Mouse (Mus musculus): Measurements from ENCODE around the gene Mycn. TPM values are rescaled to one million over a fixed set of nuclear protein-coding genes. Genes with fewer than 3 reads are reported as not detected.
A peak's percentile ranks its signal among the peaks of the same experiment; 100 is the strongest.

Mycn gene
- total RNA-seq, 4 experiments from 2014 or later, result 5.4 to 7.9 (median 7.0) TPM

DNA sequence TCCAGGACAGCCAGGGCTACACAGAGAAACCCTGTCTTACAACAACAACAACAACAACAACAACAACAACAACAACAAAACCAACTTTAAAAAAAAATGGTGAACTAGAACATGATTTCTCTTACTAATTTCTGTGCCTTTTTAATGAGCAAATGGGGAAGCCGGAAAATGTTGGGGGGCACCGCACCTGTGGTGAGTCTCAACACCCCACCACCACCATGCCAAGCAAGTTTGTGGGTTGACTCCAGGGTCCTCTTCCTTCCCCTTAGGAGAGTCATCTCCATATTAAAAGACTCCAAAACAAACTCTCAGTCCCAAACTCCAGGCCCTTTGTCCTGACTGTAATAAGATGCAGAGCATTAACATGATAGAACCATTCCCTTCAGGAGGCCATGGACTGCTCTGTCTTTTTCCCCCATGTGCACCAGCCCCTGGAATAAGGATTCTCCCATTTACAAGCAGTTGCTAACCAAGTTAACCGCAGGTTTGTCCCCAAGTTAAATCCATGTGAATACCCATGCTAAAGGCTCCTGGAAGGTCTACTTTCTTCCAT, 14.7 kb downstream of the Mycn start:
- no peak for DNase-seq (ENCODE audit: low spot score in 2 of 2)

DNA sequence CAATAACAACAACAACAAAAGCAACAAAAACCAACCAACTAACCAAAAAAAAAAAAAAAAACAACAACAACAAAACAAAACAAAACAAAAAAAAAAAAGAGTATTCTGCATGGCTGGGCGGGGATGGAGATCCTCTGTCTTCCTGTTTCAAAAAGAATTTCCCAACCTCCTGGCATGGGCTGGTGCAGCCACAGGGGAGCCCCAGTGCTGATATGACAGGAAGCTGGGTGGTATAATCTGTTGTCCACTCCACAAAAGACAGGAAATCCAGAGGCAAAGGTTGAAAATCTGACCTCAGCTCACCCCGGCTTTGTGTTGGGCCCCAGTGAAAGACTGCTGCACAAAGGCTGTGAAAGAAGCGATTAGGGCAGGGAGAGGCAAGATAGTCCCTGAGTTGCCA, 17.3 kb downstream of the Mycn start:
- no peak for DNase-seq (ENCODE audit: low spot score in 2 of 2)

DNA sequence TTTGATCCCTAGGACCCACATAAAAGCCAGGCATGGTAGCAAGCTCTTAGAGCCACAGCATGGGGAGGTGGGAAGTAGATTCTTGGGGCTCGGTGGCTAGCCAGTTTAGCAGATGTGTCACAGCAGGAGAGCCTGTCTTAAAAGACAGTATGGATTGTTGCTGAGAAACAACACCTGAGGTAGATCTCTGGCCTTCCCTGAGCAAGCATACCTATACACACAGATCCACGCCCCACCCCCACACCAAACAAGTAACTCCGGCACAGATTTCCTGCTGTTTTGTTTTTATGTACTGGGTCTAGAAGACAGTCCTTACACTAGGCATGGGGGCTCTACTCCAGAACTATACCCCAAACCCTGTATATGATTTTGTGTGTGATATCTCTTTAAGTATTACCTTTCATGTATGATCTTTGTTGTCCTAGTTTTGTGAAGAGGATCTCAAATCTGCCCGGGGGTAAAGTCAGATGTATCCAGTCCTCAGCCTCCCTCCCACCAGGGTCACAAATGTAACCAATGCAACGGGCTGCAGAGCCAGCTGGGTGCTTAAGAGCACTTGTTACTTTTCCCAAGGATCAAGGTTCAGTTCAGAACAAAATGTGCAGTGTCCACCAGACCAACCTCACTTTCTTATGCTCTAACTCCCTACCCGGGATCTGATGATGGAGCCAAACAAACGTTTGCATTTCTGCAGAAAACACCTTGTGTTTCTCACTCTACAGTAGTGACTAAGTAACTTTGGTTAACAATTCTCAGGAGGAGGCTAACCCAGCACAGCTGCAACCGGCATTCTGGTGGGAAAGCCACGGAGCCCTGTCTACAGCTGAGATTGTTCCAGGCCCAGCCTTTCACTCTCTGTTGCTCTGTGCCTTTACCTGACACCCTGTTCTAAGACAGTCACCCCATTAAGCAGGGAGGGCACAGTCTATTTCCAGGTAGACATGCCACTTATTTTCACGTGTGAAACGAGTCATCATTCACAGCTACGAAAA, 21.3 kb downstream of the Mycn start:
- no peak for DNase-seq (ENCODE audit: low spot score in 2 of 2)

DNA sequence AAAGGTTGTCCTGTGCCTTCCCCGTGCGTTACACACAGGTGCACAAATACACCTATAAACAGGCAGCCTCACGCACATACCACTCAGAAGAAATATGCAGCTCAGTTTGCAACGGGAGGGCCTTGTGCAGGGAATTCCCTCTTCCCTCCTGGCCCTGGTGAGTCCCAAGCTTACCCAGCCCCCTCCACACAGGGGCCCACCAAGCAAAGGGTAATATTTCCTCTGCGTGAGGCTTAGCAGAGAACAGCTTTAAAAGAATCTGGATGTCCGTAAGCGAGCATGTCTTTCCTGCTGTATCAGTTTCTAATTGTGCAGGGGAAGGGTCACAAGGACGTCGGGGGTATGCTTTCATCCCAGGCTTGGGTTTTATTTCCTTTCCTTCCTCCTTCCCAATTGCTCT, 25.4 kb downstream of the Mycn start:
- no peak for DNase-seq (ENCODE audit: low spot score in 2 of 2)

GRCm38 (mm10) chr12:12910356-12910979, 31.2 kb downstream of the Mycn start:
- no peak for DNase-seq (ENCODE audit: low spot score in 2 of 2)

DNA sequence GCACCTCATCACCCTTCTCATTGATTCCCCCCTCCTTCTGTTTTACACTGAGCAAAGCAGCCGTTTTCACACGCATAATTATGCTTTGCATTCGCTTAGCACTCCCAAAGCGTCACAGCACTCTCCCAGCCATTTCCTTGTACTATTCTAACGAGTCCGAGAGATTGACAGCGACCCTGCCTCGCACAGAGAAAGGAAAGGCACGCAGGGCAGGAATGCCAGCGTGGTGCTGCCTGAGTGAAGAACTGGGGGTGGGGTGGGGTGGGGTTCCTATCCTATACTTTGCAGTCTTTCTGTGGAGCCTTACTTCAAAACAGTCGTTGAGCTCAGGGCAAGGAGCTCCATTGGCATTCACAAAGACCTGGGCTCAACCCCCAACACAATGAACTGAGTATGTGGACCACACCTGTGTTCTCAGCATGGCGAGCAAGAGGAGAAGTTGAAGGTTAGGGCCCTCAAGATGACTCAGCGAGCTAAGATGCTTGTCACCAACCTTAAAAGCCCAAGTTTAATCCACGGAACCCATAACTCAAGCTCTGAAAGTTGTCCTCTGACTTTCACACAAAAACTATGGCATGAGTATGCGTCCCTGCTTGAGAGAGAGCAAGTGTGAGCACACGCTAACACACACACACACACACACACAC, 32.0 kb downstream of the Mycn start:
- no peak for DNase-seq (ENCODE audit: low spot score in 2 of 2)

- no peak for DNase-seq (ENCODE audit: low spot score in 2 of 2)
Observed at GRCm38 (mm10) chr12:12906771-12907170, 34.9 kb downstream of the Mycn start.

- no peak for DNase-seq (ENCODE audit: low spot score in 2 of 2)
Observed at GRCm38 (mm10) chr12:12906321-12906720, 35.4 kb downstream of the Mycn start.

GRCm38 (mm10) chr12:12905117-12905516, 36.6 kb downstream of the Mycn start:
- DNase-seq (ENCODE audit: low spot score in 2 of 2), result no peak

GRCm38 (mm10) chr12:12904512-12904953, 37.2 kb downstream of the Mycn start:
- peak; percentile 57 to 92 for DNase-seq (ENCODE audit: low spot score in 2 of 2)

GRCm38 (mm10) chr12:12904086-12904485, 37.6 kb downstream of the Mycn start:
- DNase-seq (ENCODE audit: low spot score in 2 of 2), result peak in 1 of 2 experiments; percentile 8

DNA sequence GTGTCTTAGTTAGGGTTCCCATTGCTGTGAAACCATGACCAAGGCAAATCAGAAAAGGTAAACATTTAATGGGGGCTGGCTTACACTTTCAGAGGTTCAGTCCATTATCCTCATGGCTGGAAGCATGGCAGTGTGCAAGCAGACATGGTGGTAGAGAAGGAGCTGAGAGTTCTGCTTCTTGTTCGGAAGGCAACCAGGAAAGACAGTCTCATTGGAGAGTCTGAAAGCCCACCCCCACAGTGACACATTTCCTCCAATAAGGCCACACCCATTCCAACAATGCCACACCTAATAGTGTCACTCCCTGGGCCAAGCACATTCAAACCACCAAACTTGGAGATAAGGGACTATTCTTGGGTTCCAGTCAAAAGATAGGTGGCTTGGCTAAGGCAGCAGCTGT, 39.3 kb downstream of the Mycn start:
- DNase-seq (ENCODE audit: low spot score in 2 of 2), result no peak

DNA sequence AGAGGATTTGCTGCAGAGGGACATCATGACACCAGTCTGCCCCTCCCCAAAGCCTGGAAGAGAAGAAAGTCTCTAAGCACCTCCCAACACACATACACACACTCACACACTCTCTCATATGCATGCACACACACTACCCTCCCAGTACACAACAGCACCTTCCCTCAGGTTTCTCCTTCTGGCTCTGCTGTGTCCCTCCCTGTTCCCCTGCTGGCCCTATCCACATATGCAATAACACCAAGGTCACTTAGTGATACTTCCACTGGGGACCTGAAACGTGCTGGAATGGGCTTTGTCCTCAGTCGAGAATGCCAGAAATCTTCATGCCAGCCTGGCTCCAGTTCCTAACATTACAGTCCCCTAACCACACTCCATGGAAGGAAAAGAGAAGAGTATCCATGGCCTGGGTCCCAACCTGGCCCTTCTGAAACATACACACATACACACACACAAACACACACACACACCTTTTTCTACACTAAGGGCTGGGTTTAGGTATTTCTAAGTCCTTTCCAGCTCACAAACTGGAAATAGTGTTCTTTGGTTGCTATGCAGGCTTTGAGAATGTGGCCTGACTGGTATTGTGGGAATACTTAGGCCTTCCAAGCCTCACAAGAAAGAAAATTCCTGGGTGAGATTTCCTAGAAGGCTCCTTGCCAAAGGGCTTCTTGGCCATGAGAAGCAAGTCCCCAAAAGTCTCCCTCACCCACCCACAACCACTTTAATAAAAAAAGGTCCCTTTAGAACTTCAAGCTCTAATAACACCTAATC, 43.2 kb downstream of the Mycn start:
- no peak for DNase-seq (ENCODE audit: low spot score in 2 of 2)

- DNase-seq (ENCODE audit: low spot score in 2 of 2), result no peak
Observed at GRCm38 (mm10) chr12:12893986-12894385, 47.7 kb downstream of the Mycn start.

- DNase-seq (ENCODE audit: low spot score in 2 of 2), result no peak
Observed at GRCm38 (mm10) chr12:12886191-12886889, 55.4 kb downstream of the Mycn start.

All from left cerebral cortex, adult 8-10 months (tissue).